In genomic region chr5:74067831-74068713, GRCm38 (mm10) we compare ENCODE assay signal across 8 mouse cellular contexts. TPM values are rescaled to one million over a fixed set of nuclear protein-coding genes. Genes with fewer than 3 reads are reported as not detected.
DNase-seq lines count a peak whose midpoint lies in the region; ATAC-seq and TF ChIP-seq lines count a peak whose summit lies in the region.

Usp46 (minus strand) TSS chr5:74068431.

- peak within 1 kb of the TSS; percentile 98 for H3K9ac ChIP-seq in heart, embryonic 13.5 days
- H3K9ac ChIP-seq in kidney, postnatal 0 days (ENCODE audit: low read depth, low read length) = peak within 1 kb of the TSS; percentile 97
- H3K9ac ChIP-seq in liver, embryonic 15.5 days = peak within 1 kb of the TSS; percentile 87
- peak within 1 kb of the TSS; percentile 90 for H3K9ac ChIP-seq in neural tube, embryonic 11.5 days (ENCODE audit: low read length)
- H3K9ac ChIP-seq in stomach, embryonic 15.5 days = peak within 1 kb of the TSS; percentile 64

- peak within 1 kb of the TSS; percentile 87 for H3K4me2 ChIP-seq in heart, embryonic 13.5 days
- H3K4me2 ChIP-seq in kidney, postnatal 0 days (ENCODE audit: low read length) = peak within 1 kb of the TSS; percentile 86
- peak within 1 kb of the TSS; percentile 97 for H3K4me2 ChIP-seq in liver, embryonic 15.5 days
- peak within 1 kb of the TSS; percentile 66 for H3K4me2 ChIP-seq in neural tube, embryonic 11.5 days (ENCODE audit: low read depth)
- H3K4me2 ChIP-seq in stomach, embryonic 15.5 days = peak within 1 kb of the TSS; percentile 67

- no peak for TF ChIP-seq CTCF in brain, embryonic 14.5 days (IDR thresholded peaks at IDR 0.05; ENCODE audit: borderline replicate concordance, extremely low read depth, insufficient read depth, insufficient read length)
- no peak for TF ChIP-seq CTCF in kidney, postnatal 0 days (IDR thresholded peaks at IDR 0.05; ENCODE audit: low read depth)

- H3K9me3 ChIP-seq in erythroblast, embryonic 14.5 days (ENCODE audit: control insufficient read depth, low read length) = no peaks in the 10 kb centered on the region
- H3K9me3 ChIP-seq in heart, embryonic 13.5 days = no peaks in the 10 kb centered on the region
- H3K9me3 ChIP-seq in kidney, postnatal 0 days (replicated peaks; ENCODE audit: low read length) = no peaks in the 10 kb centered on the region
- H3K9me3 ChIP-seq in liver, embryonic 15.5 days (replicated peaks) = no peaks in the 10 kb centered on the region
- H3K9me3 ChIP-seq in neural tube, embryonic 11.5 days (ENCODE audit: control insufficient read depth, low read length) = no peaks in the 10 kb centered on the region
- H3K9me3 ChIP-seq in stomach, embryonic 15.5 days = no peaks in the 10 kb centered on the region

- H3K27me3 ChIP-seq in erythroblast, embryonic 14.5 days (ENCODE audit: control insufficient read depth) = no peaks in the 10 kb centered on the region
- H3K27me3 ChIP-seq in heart, embryonic 13.5 days (replicated peaks) = no peaks in the 10 kb centered on the region
- no peaks in the 10 kb centered on the region for H3K27me3 ChIP-seq in kidney, postnatal 0 days (ENCODE audit: insufficient read depth, low read length)
- no peaks in the 10 kb centered on the region for H3K27me3 ChIP-seq in liver, embryonic 15.5 days
- H3K27me3 ChIP-seq in neural tube, embryonic 11.5 days (ENCODE audit: control insufficient read depth, insufficient read depth, low read length) = no peaks in the 10 kb centered on the region
- H3K27me3 ChIP-seq in stomach, embryonic 15.5 days (replicated peaks) = no peaks in the 10 kb centered on the region

- ATAC-seq in heart, embryonic 13.5 days (ENCODE audit: extremely low read depth, insufficient number of reproducible peaks, low FRiP score, low TSS enrichment) = peak; percentile 81
- ATAC-seq in kidney, postnatal 0 days (replicated peaks; ENCODE audit: low FRiP score, low read depth) = peak; percentile 89
- peak; percentile 85 for ATAC-seq in liver, embryonic 15.5 days (ENCODE audit: insufficient read depth)
- peak; percentile 89 for ATAC-seq in neural tube, embryonic 11.5 days (ENCODE audit: insufficient read depth, low FRiP score, low TSS enrichment)
- peak; percentile 89 for ATAC-seq in stomach, embryonic 15.5 days (ENCODE audit: insufficient read depth, low FRiP score, low read depth)

- under 1% methylated on average over 66 of the region's 89 CpGs for WGBS in heart, embryonic 13.5 days
- WGBS in kidney, postnatal 0 days = under 1% methylated on average over 59 of the region's 89 CpGs
- under 1% methylated on average over 85 of the region's 89 CpGs for WGBS in liver, embryonic 15.5 days (ENCODE audit: insufficient replicate concordance)
- under 1% methylated on average over 71 of the region's 89 CpGs for WGBS in neural tube, embryonic 11.5 days
- whole genome bisulfite sequencing in stomach, embryonic 15.5 days = under 1% methylated on average over 84 of the region's 89 CpGs

- TF ChIP-seq POLR2A in brain, embryonic 14.5 days (IDR thresholded peaks at IDR 0.05; ENCODE audit: borderline replicate concordance, extremely low read depth, insufficient read depth, insufficient read length, poor library complexity, severe bottlenecking) = peak; percentile 85

- peaks cover 53% of the 10 kb centered on the region for H3K4me1 ChIP-seq in erythroblast, embryonic 14.5 days (ENCODE audit: control insufficient read depth)
- peaks cover 56% of the 10 kb centered on the region for H3K4me1 ChIP-seq in heart, embryonic 13.5 days
- H3K4me1 ChIP-seq in kidney, postnatal 0 days (replicated peaks; ENCODE audit: insufficient read depth, low read length) = peaks cover 25% of the 10 kb centered on the region
- H3K4me1 ChIP-seq in liver, embryonic 15.5 days (replicated peaks) = peaks cover 53% of the 10 kb centered on the region
- H3K4me1 ChIP-seq in neural tube, embryonic 11.5 days (ENCODE audit: control insufficient read depth, insufficient read depth, low read length) = peaks cover 8% of the 10 kb centered on the region; the same call in 1 of the 2 replicates
- peaks cover 34% of the 10 kb centered on the region for H3K4me1 ChIP-seq in stomach, embryonic 15.5 days

- peak within 1 kb of the TSS; percentile 99 for H3K4me3 ChIP-seq in erythroblast, embryonic 14.5 days (replicated peaks)
- peak within 1 kb of the TSS; percentile 81 for H3K4me3 ChIP-seq in heart, embryonic 13.5 days
- H3K4me3 ChIP-seq in kidney, postnatal 0 days (replicated peaks; ENCODE audit: low read depth, low read length) = peak within 1 kb of the TSS; percentile 89
- peak within 1 kb of the TSS; percentile 75 for H3K4me3 ChIP-seq in liver, embryonic 15.5 days (replicated peaks)
- peak within 1 kb of the TSS; percentile 67 for H3K4me3 ChIP-seq in neural tube, embryonic 11.5 days (ENCODE audit: low read depth, low read length)
- H3K4me3 ChIP-seq in stomach, embryonic 15.5 days (replicated peaks) = peak within 1 kb of the TSS; percentile 73

- peaks cover 16% of the 10 kb centered on the region for H3K36me3 ChIP-seq in erythroblast, embryonic 14.5 days (ENCODE audit: control insufficient read depth)
- H3K36me3 ChIP-seq in heart, embryonic 13.5 days = no peaks in the 10 kb centered on the region
- H3K36me3 ChIP-seq in kidney, postnatal 0 days (ENCODE audit: insufficient read depth, low read length) = no peaks in the 10 kb centered on the region
- no peaks in the 10 kb centered on the region for H3K36me3 ChIP-seq in liver, embryonic 15.5 days (replicated peaks)
- H3K36me3 ChIP-seq in neural tube, embryonic 11.5 days (ENCODE audit: control insufficient read depth, insufficient read depth, low read length) = no peaks in the 10 kb centered on the region
- no peaks in the 10 kb centered on the region for H3K36me3 ChIP-seq in stomach, embryonic 15.5 days

- DNase-seq in CD4-positive helper T cell, adult 2 months (ENCODE audit: low read depth, low spot score) = peak; percentile 77
- peak; percentile 83 for DNase-seq in brain, embryonic 14.5 days (ENCODE audit: low read depth)
- peak; percentile 89 for DNase-seq in kidney, postnatal 0 days (ENCODE audit: low spot score)
- DNase-seq in neural tube, embryonic 11.5 days (ENCODE audit: low spot score) = peak; percentile 85

- peak within 1 kb of the TSS; percentile 98 for H3K27ac ChIP-seq in heart, embryonic 13.5 days (replicated peaks)
- H3K27ac ChIP-seq in kidney, postnatal 0 days = peak within 1 kb of the TSS; percentile 98
- H3K27ac ChIP-seq in liver, embryonic 15.5 days (replicated peaks) = peak within 1 kb of the TSS; percentile 94
- peak within 1 kb of the TSS; percentile 85 for H3K27ac ChIP-seq in neural tube, embryonic 11.5 days (ENCODE audit: low read depth, low read length)
- peak within 1 kb of the TSS; percentile 93 for H3K27ac ChIP-seq in stomach, embryonic 15.5 days

RNA-seq across cellular contexts. Expression of gene Usp46, which starts in this region (rescaled TPM):
- polyA plus RNA-seq in brain, embryonic 14.5 days (2012; rRNA removed) = 17.2 and 24.4 TPM in 2 replicates
- 0.18 and 0.36 TPM in 2 replicates for polyA plus RNA-seq in erythroblast, embryonic 14.5 days (2012)
- polyA plus RNA-seq in heart, embryonic 13.5 days (2015; fragmentation: Nextera tagmentation; extraction: Ambion mirVana) = 23.8 and 26.0 TPM in 2 replicates
- 20.4 and 21.3 TPM in 2 replicates for polyA plus RNA-seq in kidney, postnatal 0 days (2015; fragmentation: Nextera tagmentation; extraction: Ambion mirVana)
- polyA plus RNA-seq in liver, embryonic 15.5 days (2015; fragmentation: Nextera tagmentation; extraction: Ambion mirVana) = 19.6 and 20.9 TPM in 2 replicates
- polyA plus RNA-seq in neural tube, embryonic 11.5 days (2014; fragmentation: Nextera tagmentation; extraction: Ambion mirVana) = 33.0 and 35.4 TPM in 2 replicates
- 27.4 and 27.7 TPM in 2 replicates for polyA plus RNA-seq in stomach, embryonic 15.5 days (2015; fragmentation: Nextera tagmentation; extraction: Ambion mirVana)

Comparison
In these comparisons a context has a peak if more than half of its experiments do, and no peak if none do; other contexts are left out.
1. Peak in every context shown above with its lines: DNase-seq, ATAC-seq, H3K4me3 ChIP-seq and H3K27ac ChIP-seq.
2. RNA of gene Usp46 (polyA plus RNA-seq): 33.0 to 35.4 TPM in neural tube, embryonic 11.5 days, 27.4 to 27.7 TPM in stomach, embryonic 15.5 days, 17.2 to 24.4 TPM in brain, embryonic 14.5 days, 23.8 to 26.0 TPM in heart, embryonic 13.5 days, 20.4 to 21.3 TPM in kidney, postnatal 0 days and 19.6 to 20.9 TPM in liver, embryonic 15.5 days; 0.18 to 0.36 TPM in erythroblast, embryonic 14.5 days; every median in the first group is over 10 times any median in the second.